Mouse (Mus musculus) frontal cortex, adult 2 months (tissue): ENCODE data around the gene Churc1. TPM values are rescaled to one million over a fixed set of nuclear protein-coding genes. Genes with fewer than 3 reads are reported as not detected.
A peak's percentile ranks its signal among the peaks of the same experiment; 100 is the strongest.

Experiments used
- DNase-seq, 2 experiments: peaks; one replicate each; pipeline ENCODE4 v3.0.0; 2022; ENCODE audit warnings: low spot score in 1 of 2; ENCODE audit errors: extremely low spot score in 1 of 2
- polyA plus RNA-seq: library from polyadenylated mRNA; depleted of rRNA; stranded (reverse); fragments of >200 nt; gene quantifications from 2 replicates; pipeline ENCODE4 v1.2.3, GENCODE M21; 2012; rRNA removed

Gene Churc1
- polyA plus RNA-seq: 93.2 and 103 TPM in 2 replicates

DNA sequence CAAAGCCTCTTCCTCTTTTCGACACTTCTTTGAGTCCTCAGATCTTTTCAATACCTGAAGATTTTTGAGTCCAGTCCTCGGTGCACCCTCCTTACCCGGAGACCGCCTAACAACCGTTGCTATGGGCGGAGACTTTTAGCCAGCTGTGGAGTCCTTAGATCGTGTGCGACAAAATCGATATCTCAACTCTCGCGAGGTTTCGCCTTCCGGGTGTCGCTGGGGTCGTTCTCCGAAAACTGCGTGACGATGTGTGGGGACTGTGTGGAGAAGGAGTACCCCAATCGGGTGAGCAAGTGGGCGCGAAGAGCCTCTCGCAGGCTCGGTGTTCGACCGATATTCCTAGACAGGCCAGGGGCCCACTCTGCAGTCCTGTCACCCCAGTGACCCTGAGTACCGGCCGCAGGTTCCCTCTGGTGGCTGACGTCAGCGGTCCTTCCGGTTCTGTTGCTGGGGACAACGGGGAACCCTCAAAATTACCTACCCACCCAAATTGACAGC, at the start of gene Churc1, which contains the start of gene Fntb:
Churc1 (plus strand) TSS at position 185 of the 498 bp plus-strand sequence.
Fntb (plus strand) TSS at position 236 of the 498 bp plus-strand sequence.
- DNase-seq: peak; percentile 82 to 88

- DNase-seq: no peak
These were observed 47.0 kb upstream of the Churc1 start for GRCm38 (mm10) chr12:76718384-76718783.

DNA sequence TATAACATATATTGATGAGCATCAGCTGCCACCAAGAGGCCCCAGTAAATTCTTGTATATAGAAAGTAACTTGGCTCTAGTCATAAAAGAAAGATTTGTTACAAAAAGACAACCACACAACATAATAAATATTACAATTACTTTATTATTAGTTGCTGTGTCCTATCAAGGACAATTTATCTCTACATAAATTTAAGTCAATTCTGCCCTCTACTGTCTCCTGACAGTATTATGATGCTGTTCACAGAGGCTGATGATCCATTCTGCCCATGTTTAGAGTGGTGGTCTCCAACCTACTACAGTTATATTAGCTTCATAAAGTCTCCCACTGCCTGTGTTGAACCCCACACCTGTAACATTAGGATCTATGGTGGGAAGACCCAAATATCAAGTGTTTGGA, 44.8 kb upstream of the Churc1 start:
- no peak for DNase-seq

DNA sequence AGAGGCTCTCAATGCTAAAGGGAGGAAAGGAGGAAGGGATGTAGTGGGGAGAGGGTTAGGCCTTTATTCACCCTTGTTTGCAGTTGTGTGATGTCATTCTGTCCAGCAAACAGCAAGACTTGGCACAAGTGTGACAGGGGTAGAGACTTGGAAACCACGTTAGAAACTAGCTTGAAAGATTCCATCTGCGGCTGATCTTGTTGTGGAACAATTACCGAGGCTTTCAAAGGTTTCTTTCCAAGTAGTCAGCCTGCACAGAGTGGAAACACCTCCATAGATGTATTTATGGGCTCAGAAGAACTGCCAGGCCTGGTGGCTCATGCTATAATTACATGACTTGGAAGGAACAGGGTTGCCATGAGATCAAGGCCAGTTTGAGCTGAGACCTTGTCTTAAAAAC, 43.3 kb upstream of the Churc1 start:
- DNase-seq: no peak

- no peak for DNase-seq
These were observed 37.4 kb upstream of the Churc1 start for GRCm38 (mm10) chr12:76727955-76728354.

- DNase-seq: no peak
These were observed 14.4 kb upstream of the Churc1 start for GRCm38 (mm10) chr12:76750866-76751459.

DNA sequence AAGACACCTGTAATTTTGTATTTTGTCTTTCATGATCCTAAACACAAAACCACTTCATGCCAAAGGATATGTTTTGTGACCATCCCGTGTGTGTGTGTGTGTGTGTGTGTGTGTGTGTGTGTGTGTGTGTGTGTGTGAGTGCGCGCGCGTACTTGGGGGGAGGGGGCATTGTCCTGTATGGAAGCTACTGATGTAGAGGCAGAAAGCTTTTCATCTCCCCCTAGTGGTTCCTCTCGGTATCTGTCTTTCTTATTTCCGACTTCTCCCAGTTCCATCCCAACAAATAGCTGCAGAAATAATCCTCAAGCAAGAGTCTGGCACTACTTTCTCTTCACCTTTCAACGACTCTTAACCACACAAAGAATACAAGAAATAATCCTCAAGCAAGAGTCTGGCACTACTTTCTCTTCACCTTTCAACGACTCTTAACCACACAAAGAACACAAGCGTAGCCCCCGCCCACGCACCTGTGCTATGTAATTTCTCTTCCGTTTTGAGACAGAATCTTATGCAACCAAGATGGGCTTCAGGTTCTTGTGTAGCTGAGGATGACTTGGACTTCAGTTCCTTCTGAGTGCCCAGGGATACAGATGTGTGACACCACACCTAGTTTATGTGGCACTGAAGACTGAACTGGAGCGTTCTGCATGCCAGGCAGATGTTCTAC, 12.6 kb upstream of the Churc1 start:
- DNase-seq: peak; percentile 33 to 91

DNA sequence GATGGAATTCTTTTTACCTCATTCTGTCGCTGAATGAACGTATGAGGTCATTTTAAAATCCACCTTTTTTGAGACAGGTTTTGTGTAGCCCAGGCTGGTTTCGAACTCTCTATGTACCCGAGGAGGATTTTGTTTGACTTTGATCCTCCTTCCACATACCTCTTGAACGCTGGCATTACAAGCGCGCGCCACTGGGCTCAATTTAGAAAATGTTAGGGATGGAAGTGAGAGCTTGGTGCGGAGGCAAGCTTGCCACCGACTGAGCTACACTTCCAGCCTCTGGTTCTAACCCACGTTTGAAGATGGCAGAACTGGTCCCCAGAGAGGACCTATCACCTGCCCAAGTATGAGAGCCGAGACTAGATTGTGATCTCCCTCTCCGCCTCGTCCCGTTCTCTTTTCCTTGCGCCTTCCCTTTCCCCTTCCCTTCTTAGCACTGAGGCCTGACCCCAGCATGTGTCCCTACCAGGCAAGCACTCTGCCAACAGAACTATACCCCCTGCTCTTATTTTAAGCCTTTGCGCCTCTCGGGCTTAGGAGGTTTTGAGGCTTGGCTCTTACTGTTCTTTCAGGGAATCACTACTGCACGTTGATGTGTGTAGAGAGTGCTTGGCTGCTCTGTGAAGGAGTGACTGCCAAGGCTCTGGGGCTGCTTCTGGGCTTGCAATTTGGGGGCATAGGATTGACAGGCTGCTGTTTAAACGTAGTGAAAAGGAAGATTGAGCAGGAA, 728 bp downstream of the Churc1 start:
- no peak for DNase-seq

DNA sequence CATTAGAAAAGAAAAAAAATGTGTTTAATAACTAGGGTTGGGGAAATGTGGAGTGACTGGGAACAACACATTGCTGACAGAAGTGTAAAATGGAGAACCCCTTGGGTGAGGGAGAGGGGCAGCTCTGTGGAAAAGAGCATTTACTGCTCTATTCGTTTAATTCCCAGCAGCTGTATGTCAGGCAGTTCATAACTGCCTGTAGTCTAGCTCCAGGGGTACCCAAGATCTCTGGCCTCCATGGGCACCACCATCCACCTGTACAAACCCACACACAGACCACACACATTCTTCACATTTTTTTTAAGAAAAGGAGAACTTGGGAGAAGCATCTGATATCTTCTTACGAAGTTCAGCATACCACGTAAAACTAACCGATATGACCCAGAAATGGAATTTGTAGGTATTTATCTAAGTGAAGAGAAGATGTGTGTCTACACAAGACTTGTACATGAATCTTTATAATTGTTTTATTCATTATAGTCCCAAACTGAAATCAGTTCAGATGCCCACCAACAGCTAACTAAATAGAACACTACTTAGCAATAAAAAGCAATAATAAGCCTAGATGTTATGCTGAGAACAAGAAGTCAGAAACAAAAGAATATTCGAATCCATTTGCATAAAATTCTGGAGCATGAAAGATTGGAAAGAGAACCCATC, 5.6 kb downstream of the Churc1 start:
- no peak for DNase-seq

DNA sequence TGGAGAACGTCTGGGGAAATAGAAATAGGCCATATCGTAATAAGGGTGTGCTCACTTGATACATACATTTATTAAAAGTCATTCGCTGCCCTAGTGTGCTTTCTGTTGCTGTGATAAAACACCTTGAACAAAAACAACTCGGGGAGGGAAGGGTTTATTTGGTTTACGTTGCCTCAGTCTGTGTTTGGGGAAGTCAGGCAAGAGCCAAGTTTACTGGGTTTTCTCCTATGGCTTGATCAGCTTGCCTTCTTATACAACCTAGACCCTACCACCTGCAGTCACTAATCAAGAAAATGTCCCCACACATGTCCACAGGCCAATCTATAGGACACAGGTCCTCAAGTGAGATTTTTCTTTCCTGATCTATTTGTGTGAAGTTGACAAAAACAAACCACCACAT, 6.2 kb downstream of the Churc1 start:
- DNase-seq: no peak

- no peak for DNase-seq
These were observed 9.3 kb downstream of the Churc1 start for GRCm38 (mm10) chr12:76774652-76775051.

DNA sequence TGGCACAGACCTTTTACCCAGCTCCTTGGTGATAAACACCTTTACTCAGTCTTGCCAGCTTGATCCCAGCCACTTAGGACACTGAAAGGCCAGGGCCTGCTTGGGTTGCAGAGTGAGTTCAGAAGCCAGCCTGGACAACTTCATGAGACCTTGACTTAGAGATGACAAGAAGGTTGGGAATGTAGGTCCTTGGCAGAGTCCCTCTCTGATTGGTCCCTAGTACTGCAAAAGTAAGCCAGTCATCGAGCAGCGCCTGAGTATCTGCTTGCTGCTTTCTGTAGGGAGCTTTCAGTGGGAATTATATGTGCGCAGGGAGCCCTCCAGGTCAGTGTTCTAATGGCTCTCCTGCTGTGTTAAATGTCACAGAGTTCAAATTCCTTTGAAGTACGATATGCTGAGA, 9.8 kb downstream of the Churc1 start:
- no peak for DNase-seq

GRCm38 (mm10) chr12:76776898-76777297, 11.6 kb downstream of the Churc1 start:
- no peak for DNase-seq

DNA sequence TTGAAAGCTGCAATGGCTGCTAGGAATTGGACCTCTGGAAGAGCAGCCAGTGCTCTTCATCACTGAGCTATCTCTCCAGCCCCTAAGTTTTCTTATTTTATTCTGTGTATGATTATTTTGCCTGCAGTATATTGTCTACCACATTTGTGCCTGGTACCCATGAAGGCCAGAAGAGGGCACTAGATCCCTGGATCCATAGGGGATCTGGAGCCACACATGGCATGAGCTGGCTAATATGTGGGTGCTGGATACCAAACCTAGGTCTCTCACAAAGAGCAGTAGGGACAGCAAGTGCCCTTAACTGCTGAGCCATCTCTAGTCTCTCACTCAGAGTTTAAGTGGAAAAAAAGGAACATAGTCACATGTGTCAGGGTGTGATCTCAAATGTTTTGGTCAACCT, 12.5 kb downstream of the Churc1 start:
- no peak for DNase-seq

- DNase-seq: no peak
These were observed 13.2 kb downstream of the Churc1 start for GRCm38 (mm10) chr12:76778305-76779083.

DNA sequence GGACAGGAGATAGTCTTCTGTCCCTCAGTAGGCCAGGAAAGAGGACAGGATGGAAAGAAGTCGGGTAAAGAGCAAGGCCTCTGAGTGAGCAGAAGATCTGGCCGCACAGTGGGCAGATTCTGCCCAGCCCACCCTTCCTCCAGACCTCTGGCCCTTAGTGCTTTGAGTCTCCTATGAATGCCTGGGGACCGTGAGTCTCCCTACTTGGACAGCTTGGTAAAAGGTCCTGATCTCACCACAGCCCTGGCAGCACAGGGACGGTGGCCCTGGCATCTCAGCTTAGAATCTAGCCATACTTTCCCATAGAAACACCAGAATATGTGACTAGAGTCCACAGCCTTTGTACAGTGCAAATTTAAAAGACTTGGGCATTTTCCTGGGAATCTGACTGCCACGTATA, 14.6 kb downstream of the Churc1 start:
- DNase-seq: no peak

DNA sequence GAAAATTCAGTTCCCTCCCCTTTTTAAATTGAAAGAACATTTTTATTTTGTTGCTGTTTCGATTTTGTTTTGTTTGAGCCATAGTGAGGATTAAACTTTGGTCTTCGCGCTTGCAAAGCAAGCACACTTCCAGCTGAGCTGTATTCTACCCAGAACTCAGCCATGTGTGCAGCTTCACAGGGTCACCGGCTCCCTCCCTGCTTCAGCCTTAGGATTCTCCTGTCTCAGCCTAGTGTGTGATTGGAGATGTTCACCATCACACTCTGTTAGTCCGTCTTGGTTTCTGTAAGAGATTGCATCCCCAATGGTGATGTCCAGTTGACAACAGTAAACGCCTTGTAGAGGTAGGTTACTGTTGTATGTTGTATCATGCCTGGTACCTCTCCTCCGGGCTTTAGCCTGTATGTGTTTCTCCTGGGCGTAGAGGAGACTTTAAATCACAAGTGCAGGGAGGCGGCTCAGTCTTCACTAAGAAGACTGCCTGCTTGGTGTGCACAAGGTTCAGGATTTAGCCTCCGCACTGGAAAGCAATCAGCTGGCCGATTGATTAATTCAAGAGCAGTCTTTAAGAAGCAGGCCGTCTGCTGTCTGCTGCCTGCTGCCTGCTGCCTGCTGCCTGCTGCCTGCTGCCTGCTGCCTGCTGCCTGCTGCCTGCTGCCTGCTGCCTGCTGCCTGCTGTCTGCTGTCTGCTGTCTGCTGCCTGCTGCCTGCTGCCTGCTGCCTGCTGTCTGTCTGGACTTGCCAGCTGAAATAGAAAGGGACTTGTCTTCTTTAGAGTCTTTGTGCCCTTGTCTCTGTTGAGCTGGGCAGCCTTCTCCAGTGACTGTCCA, 15.5 kb downstream of the Churc1 start:
- DNase-seq: no peak

GRCm38 (mm10) chr12:76784056-76784619, 18.8 kb downstream of the Churc1 start:
- DNase-seq: no peak

DNA sequence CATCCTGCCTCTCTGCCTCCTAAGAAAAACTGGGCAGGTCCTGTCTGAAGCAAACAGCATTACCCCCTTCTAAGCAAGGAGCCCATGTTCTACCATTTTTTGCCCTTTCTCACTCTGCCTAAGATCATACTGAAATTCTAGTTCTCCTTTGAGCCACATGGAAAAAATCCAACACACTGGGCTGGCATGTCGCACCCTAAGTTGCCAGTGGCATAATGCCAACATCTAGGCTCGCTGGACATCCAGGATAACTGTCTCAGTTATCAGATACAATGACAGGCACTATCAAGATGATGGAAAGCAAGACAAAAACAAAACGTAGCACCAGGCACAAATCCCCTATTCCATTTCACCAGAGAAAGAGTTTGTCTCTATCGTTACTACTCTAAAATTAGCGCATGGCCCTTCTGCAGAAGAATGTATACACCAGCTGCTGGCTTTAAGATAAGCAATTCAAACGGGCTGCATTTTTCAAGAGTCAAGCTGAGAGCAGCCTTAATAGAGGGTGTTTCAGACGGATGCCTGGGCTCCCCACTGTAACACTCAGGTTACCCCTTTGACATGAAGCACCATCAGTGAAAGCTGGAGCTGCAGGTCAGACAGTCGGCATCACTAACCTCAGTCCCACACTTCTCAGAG, 25.2 kb downstream of the Churc1 start:
- no peak for DNase-seq
